Mouse (Mus musculus): ENCODE data around the gene Spaca3. TPM values are rescaled to one million over a fixed set of nuclear protein-coding genes. Genes with fewer than 3 reads are reported as not detected.

The Spaca3 gene
- polyA plus RNA-seq, 2 experiments = not detected

DNA sequence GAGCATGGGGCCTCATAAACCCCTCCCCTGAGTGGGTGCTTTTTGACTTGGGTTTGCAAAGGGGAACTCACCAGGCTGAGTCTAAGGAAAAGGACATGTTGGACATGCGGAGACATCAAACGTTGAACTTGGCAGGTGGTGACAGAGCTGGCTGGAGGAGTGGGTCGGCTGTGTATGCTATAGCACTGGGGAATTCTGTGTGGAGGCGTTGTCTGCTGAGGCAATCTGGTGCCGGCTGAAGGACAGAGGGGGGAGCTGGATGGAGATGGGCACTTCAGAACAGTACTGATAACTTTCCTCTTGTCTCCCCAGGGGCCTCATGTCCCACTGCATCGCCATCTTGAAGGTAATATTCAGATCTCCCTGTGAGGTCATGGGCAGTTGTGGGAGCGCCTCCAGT, 42.8 kb upstream of the Spaca3 start:
- WGBS = 86% methylated on average over 7 of the region's 7 CpGs
- H3K27ac ChIP-seq (replicated peaks; ENCODE audit: low read depth, low read length) = no peak overlapping the region
- peaks cover 16% of the 10 kb centered on the region for H3K4me1 ChIP-seq (ENCODE audit: control insufficient read depth, insufficient read depth, low read length)
- H3K4me3 ChIP-seq (replicated peaks; ENCODE audit: low read length) = no peak overlapping the region
- no peaks in the 10 kb centered on the region for H3K27me3 ChIP-seq (ENCODE audit: control insufficient read depth, insufficient read depth, low read length)
- no peak overlapping the region for H3K9ac ChIP-seq (ENCODE audit: low read depth, low read length, severe bottlenecking)
- no peak for DNase-seq (ENCODE audit: low spot score)
- peaks cover 53% of the 10 kb centered on the region for H3K36me3 ChIP-seq (ENCODE audit: control insufficient read depth, insufficient read depth, low read length)
- no peaks in the 10 kb centered on the region for H3K9me3 ChIP-seq (ENCODE audit: control insufficient read depth, low read length)
- no peak for TF ChIP-seq POLR2A (IDR thresholded peaks at IDR 0.05; ENCODE audit: borderline replicate concordance, extremely low read depth, insufficient read depth, insufficient read length)
- ATAC-seq (ENCODE audit: low FRiP score, low read depth) = no peak
- H3K4me2 ChIP-seq (replicated peaks; ENCODE audit: low read depth, low read length, severe bottlenecking) = no peak overlapping the region

DNA sequence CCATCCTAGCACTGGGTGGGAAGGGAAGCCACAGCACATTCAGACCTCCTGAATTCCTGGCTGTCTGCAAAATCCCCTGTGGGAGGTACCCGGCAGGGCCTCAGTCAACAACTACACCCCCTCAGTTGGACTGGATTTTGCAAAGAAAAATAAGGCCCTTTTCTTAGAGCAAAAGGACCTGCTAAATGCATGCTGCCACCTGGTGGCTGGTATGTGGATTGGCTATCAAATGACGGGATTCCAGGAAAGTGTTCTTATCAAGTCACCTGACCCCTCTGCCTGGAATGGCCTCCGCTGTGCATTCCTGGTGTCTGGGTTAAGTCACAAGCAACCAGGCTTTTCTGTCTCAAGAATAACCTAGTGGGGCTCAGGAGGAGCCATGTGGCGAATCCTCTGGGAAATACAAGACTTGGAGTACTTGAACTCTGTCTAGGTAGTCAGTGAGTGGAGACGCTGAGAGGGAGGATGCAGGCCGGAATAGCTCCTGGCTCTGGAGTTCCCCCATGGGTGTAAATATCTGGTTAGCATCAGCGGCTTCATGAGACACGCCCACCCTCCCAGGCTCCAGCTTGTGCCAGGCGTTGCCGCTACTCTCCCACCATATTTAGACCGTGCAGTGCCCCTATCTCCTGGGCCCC, 40.0 kb upstream of the Spaca3 start:
- no peak overlapping the region for H3K9ac ChIP-seq (ENCODE audit: low read depth, low read length, severe bottlenecking)
- 45% methylated on average over 11 of the region's 11 CpGs for WGBS
- no peak overlapping the region for H3K27ac ChIP-seq (replicated peaks; ENCODE audit: low read depth, low read length)
- no peak overlapping the region for H3K4me2 ChIP-seq (replicated peaks; ENCODE audit: low read depth, low read length, severe bottlenecking)
- H3K36me3 ChIP-seq (ENCODE audit: control insufficient read depth, insufficient read depth, low read length) = peaks cover 55% of the 10 kb centered on the region
- H3K4me1 ChIP-seq (ENCODE audit: control insufficient read depth, insufficient read depth, low read length) = peaks cover 6% of the 10 kb centered on the region; the same call in 1 of the 2 replicates
- no peaks in the 10 kb centered on the region for H3K9me3 ChIP-seq (ENCODE audit: control insufficient read depth, low read length)
- no peaks in the 10 kb centered on the region for H3K27me3 ChIP-seq (ENCODE audit: control insufficient read depth, insufficient read depth, low read length)
- H3K4me3 ChIP-seq (replicated peaks; ENCODE audit: low read length) = no peak overlapping the region
- TF ChIP-seq POLR2A (IDR thresholded peaks at IDR 0.05; ENCODE audit: borderline replicate concordance, extremely low read depth, insufficient read depth, insufficient read length) = no peak
- DNase-seq (ENCODE audit: low spot score) = peak; percentile 85
- ATAC-seq (ENCODE audit: low FRiP score, low read depth) = peak; percentile 62

DNA sequence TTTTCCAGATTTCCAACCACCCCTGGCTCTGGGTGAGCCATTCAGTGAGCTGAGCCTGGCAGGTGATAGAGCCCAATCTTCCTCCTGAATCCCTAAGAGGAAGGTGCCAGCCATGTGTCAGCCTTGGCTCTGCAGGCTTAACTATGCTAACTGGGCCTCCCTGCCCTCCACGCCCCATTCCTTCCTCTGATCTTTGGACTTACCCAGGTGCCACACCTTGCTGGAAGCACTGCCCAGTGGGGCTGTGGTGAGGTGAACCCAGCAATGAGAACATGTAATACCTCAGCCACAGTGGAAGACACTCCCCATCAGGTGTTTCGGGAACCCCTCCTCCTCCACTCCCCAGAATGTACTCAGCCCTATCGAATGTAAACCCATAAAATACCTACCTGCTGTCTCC, 38.1 kb upstream of the Spaca3 start:
- WGBS = 74% methylated on average over 3 of the region's 3 CpGs
- Histone ChIP-seq H3K4me3 (replicated peaks; ENCODE audit: low read length) (no peak overlapping the region), H3K27ac (replicated peaks; ENCODE audit: low read depth, low read length) (no peak overlapping the region), H3K9ac (ENCODE audit: low read depth, low read length, severe bottlenecking) (no peak overlapping the region), H3K36me3 (ENCODE audit: control insufficient read depth, insufficient read depth, low read length) (peaks cover 38% of the 10 kb centered on the region), H3K4me1 (ENCODE audit: control insufficient read depth, insufficient read depth, low read length) (peaks cover 6% of the 10 kb centered on the region; the same call in 1 of the 2 replicates), H3K9me3 (ENCODE audit: control insufficient read depth, low read length) (no peaks in the 10 kb centered on the region), H3K4me2 (replicated peaks; ENCODE audit: low read depth, low read length, severe bottlenecking) (no peak overlapping the region), H3K27me3 (ENCODE audit: control insufficient read depth, insufficient read depth, low read length) (no peaks in the 10 kb centered on the region)
- ATAC-seq (ENCODE audit: low FRiP score, low read depth) = no peak
- DNase-seq (ENCODE audit: low spot score) = no peak
- TF ChIP-seq POLR2A (IDR thresholded peaks at IDR 0.05; ENCODE audit: borderline replicate concordance, extremely low read depth, insufficient read depth, insufficient read length) = no peak

DNA sequence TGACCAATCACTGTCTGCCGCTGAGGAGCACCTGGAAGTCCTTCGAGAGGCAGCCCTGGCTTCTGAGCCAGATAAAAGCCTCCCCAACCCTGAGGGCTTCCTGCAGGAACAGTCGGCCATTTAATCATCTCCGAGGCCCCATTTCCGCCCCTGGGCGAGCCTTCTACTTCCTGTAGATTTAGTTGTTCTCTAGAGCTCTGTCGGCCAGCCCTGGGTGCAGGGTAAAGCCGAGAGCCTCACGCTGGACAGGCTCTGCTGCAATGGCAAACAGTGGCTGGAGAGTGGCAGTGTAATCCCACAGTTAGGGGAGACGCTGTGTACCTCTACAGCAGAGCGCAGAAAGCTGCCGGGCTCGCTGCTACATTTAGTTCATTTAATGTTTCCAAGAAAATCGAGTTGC, 36.9 kb upstream of the Spaca3 start:
- no peak for DNase-seq (ENCODE audit: low spot score)
- peaks cover 26% of the 10 kb centered on the region for H3K36me3 ChIP-seq (ENCODE audit: control insufficient read depth, insufficient read depth, low read length)
- WGBS = 42% methylated on average over 14 of the region's 14 CpGs

DNA sequence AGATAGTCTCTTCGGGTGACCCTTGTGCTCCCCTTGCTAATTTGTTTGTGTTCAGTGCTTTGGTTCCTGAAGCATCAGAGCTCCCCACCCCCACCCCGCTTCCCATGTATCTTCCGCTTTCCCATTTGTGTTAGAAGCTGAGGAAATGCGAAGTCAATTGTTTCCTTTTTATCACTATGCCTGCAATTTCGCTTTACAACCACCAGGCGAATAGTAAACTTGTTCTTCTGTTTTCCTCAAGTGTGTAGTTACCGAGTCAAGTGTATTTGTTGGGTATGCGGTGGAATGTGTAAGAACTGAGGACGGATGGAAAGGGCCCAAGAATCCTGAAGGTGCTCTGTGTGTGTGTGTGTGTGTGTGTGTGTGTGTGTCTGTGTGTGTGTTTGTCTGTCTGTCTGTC, 36.4 kb upstream of the Spaca3 start:
- Histone ChIP-seq H3K27me3 (ENCODE audit: control insufficient read depth, insufficient read depth, low read length) (no peaks in the 10 kb centered on the region), H3K36me3 (ENCODE audit: control insufficient read depth, insufficient read depth, low read length) (peaks cover 21% of the 10 kb centered on the region), H3K9ac (ENCODE audit: low read depth, low read length, severe bottlenecking) (no peak overlapping the region), H3K27ac (replicated peaks; ENCODE audit: low read depth, low read length) (no peak overlapping the region), H3K4me1 (ENCODE audit: control insufficient read depth, insufficient read depth, low read length) (peaks cover 6% of the 10 kb centered on the region; the same call in 1 of the 2 replicates), H3K9me3 (ENCODE audit: control insufficient read depth, low read length) (no peaks in the 10 kb centered on the region), H3K4me3 (replicated peaks; ENCODE audit: low read length) (no peak overlapping the region), H3K4me2 (replicated peaks; ENCODE audit: low read depth, low read length, severe bottlenecking) (no peak overlapping the region)
- ATAC-seq (ENCODE audit: low FRiP score, low read depth) (no peak), DNase-seq (ENCODE audit: low spot score) (no peak)
- 79% methylated on average over 9 of the region's 9 CpGs for WGBS
- no peak for TF ChIP-seq POLR2A (IDR thresholded peaks at IDR 0.05; ENCODE audit: borderline replicate concordance, extremely low read depth, insufficient read depth, insufficient read length)

More for the DNA sequence above, 36.9 kb upstream of the Spaca3 start:
- ATAC-seq (ENCODE audit: low FRiP score, low read depth) = no peak
- H3K27me3 ChIP-seq (ENCODE audit: control insufficient read depth, insufficient read depth, low read length) = no peaks in the 10 kb centered on the region
- no peak overlapping the region for H3K4me2 ChIP-seq (replicated peaks; ENCODE audit: low read depth, low read length, severe bottlenecking)
- no peak for TF ChIP-seq POLR2A (IDR thresholded peaks at IDR 0.05; ENCODE audit: borderline replicate concordance, extremely low read depth, insufficient read depth, insufficient read length)
- no peak overlapping the region for H3K9ac ChIP-seq (ENCODE audit: low read depth, low read length, severe bottlenecking)
- peaks cover 6% of the 10 kb centered on the region; the same call in 1 of the 2 replicates for H3K4me1 ChIP-seq (ENCODE audit: control insufficient read depth, insufficient read depth, low read length)
- H3K27ac ChIP-seq (replicated peaks; ENCODE audit: low read depth, low read length) = no peak overlapping the region; the same call in 1 of the 2 replicates
- H3K4me3 ChIP-seq (replicated peaks; ENCODE audit: low read length) = no peak overlapping the region
- no peaks in the 10 kb centered on the region for H3K9me3 ChIP-seq (ENCODE audit: control insufficient read depth, low read length)
